10 mouse cellular contexts compared by ENCODE assay signal in genomic region chr8:121451404-121452076, GRCm38 (mm10).
DNase-seq lines count a peak whose midpoint lies in the region; ATAC-seq lines count a peak whose summit lies in the region.
"Had no signal": no experiment of that assay in that cellular context is flagged by ENCODE, and none has a peak within 500 bp of the region (broad histone marks: within the 10 kb centered on the region; RNA-seq: fewer than 3 reads in every experiment).

No protein-coding gene starts in this region.

- no peak overlapping the region for H3K9ac ChIP-seq in heart, embryonic 14.5 days (ENCODE audit: low read length)
- no peak overlapping the region for H3K9ac ChIP-seq in midbrain, embryonic 13.5 days (replicated peaks)
- H3K9ac ChIP-seq: neural tube, embryonic 13.5 days had no signal

- H3K9me3 ChIP-seq in heart, embryonic 14.5 days (ENCODE audit: control insufficient read depth, low read length): no peaks in the 10 kb centered on the region
- no peaks in the 10 kb centered on the region for H3K9me3 ChIP-seq in midbrain, embryonic 13.5 days
- H3K9me3 ChIP-seq: neural tube, embryonic 13.5 days had no signal

- no peak overlapping the region for H3K4me3 ChIP-seq in heart, embryonic 14.5 days (ENCODE audit: control insufficient read depth in 1 of 2, insufficient read depth in 1 of 2, low read depth in 1 of 2, low read length in 2 of 2)
- no peak overlapping the region for H3K4me3 ChIP-seq in midbrain, embryonic 13.5 days (replicated peaks)
- H3K4me3 ChIP-seq: neural tube, embryonic 13.5 days had no signal

- peak; percentile 87 for DNase-seq in 3134 (ENCODE audit: extremely low read depth, insufficient read length, low spot score)
- peak; percentile 70 for DNase-seq in adrenal gland, postnatal 25 days
- DNase-seq in kidney, postnatal 4 days: peak; percentile 89 to 93
- no peak for DNase-seq in layer of hippocampus, adult 8-10 months (ENCODE audit: low spot score in 2 of 2)
- DNase-seq in urinary bladder, adult 18-20 months (ENCODE audit: low spot score in 2 of 2): no peak
- DNase-seq in frontal cortex, postnatal 36 days (ENCODE audit: low spot score in 2 of 2): no peak
- DNase-seq: cerebellum, adult 8-10 months had no signal

- ATAC-seq in heart, embryonic 14.5 days (ENCODE audit: insufficient number of reproducible peaks, insufficient read depth, low FRiP score, low read depth): peak; percentile 76
- no peak for ATAC-seq in midbrain, embryonic 13.5 days

- H3K27ac ChIP-seq in heart, embryonic 14.5 days (replicated peaks in 1 of 2; ENCODE audit: control insufficient read depth in 1 of 2, insufficient read depth in 1 of 2, low read depth in 2 of 2, low read length in 2 of 2): no peak overlapping the region
- no peak overlapping the region for H3K27ac ChIP-seq in midbrain, embryonic 13.5 days
- H3K27ac ChIP-seq: neural tube, embryonic 13.5 days had no signal

- no peak overlapping the region for H3K4me2 ChIP-seq in heart, embryonic 14.5 days (ENCODE audit: low read length)
- H3K4me2 ChIP-seq in midbrain, embryonic 13.5 days (replicated peaks): no peak overlapping the region
- H3K4me2 ChIP-seq: neural tube, embryonic 13.5 days had no signal

- peaks cover 14 to 18% of the 10 kb centered on the region in 2 experiments for H3K4me1 ChIP-seq in heart, embryonic 14.5 days (ENCODE audit: control insufficient read depth in 2 of 2, insufficient read depth in 2 of 2, low read length in 2 of 2)
- no peaks in the 10 kb centered on the region for H3K4me1 ChIP-seq in midbrain, embryonic 13.5 days (replicated peaks)
- H3K4me1 ChIP-seq: neural tube, embryonic 13.5 days had no signal

- 50% methylated on average over 16 of the region's 16 CpGs for WGBS in heart, embryonic 14.5 days
- 89% methylated on average over 16 of the region's 16 CpGs for WGBS in midbrain, embryonic 13.5 days

- H3K36me3 ChIP-seq in heart, embryonic 14.5 days (ENCODE audit: control insufficient read depth, insufficient read depth, low read length): no peaks in the 10 kb centered on the region
- no peaks in the 10 kb centered on the region for H3K36me3 ChIP-seq in midbrain, embryonic 13.5 days
- H3K36me3 ChIP-seq: neural tube, embryonic 13.5 days had no signal

- H3K27me3 ChIP-seq in heart, embryonic 14.5 days (ENCODE audit: control insufficient read depth, insufficient read depth, low read length): no peaks in the 10 kb centered on the region
- H3K27me3 ChIP-seq in midbrain, embryonic 13.5 days: no peaks in the 10 kb centered on the region
- H3K27me3 ChIP-seq: neural tube, embryonic 13.5 days had no signal

Comparison
In these comparisons a context has a peak if more than half of its experiments do, and no peak if none do; other contexts are left out.
1. DNase-seq: peak in 3134 (single experiment), adrenal gland, postnatal 25 days (single experiment) and kidney, postnatal 4 days (2 of 2); none in layer of hippocampus, adult 8-10 months (0 of 2), urinary bladder, adult 18-20 months (0 of 2) and frontal cortex, postnatal 36 days (0 of 2).